Mouse (Mus musculus) cerebellum, adult 2 months (tissue): ENCODE measurements around the gene Dagla.

Source experiments
- CTCF ChIP-seq: fragments of 200-500 bp; IDR thresholded peaks from 2 replicates; pipeline ENCODE4 v1.5.1; 2011; ENCODE audit warnings: low read depth, mild to moderate bottlenecking, control low read depth, low read length, moderate library complexity, borderline replicate concordance; ENCODE audit not compliant: insufficient read depth
- POLR2A ChIP-seq: fragments of 200-500 bp; IDR thresholded peaks from 2 replicates; pipeline ENCODE4 v1.6.1; 2011; ENCODE audit warnings: low read length, control low read depth, borderline replicate concordance; ENCODE audit not compliant: insufficient read depth

GRCm38 (mm10) chr19:10208851-10209250, 95.8 kb downstream of the Dagla start:
- TF ChIP-seq POLR2A (no peak), CTCF (no peak)
